Mouse (Mus musculus) Patski (cell line): ENCODE measurements around the gene Tmem189. TPM values are rescaled to one million over a fixed set of nuclear protein-coding genes. Genes with fewer than 3 reads are reported as not detected.

Experiments used
- ATAC-seq: fragments of 100-300 bp; one replicate; pipeline ENCODE4 v1.8.0; 2021
- CTCF ChIA-PET: fragments of 350-600 bp; sonication (Branson Sonifier 250); formaldehyde crosslinking; loops from one replicate; lab custom pipeline; 2022; ENCODE audit warnings: inconsistent platforms; lab: Charles Lee
- POLR2A ChIA-PET: fragments of 350-600 bp; sonication (Branson Sonifier 250); formaldehyde crosslinking; loops from one replicate; lab custom pipeline; 2022; ENCODE audit warnings: antibody characterized with exemption, inconsistent platforms; lab: Charles Lee
- DNase-seq: peaks from one replicate; pipeline ENCODE4 v3.0.0-alpha.2; 2011; ENCODE audit warnings: low read depth, low spot score
- H3K27me3 ChIP-seq: fragments of 371-371 bp; one replicate; pipeline ENCODE4 v1.5.1; 2021
- CTCF ChIP-seq: fragments of 100-300 bp; IDR thresholded peaks from one replicate; pipeline ENCODE4 v1.5.1; 2021
- in situ Hi-C: fragments of 300-500 bp; cut with MboI; formaldehyde crosslinking; loops from 3 replicates; pipeline ENCODE4 v1.11.1; 2018; ENCODE audit warnings: low pct_unique_long_range_greater_than_20kb, mixed read lengths
- polyA plus RNA-seq: library from polyadenylated mRNA; unstranded; gene quantifications from one replicate; pipeline ENCODE4 v1.2.3, GENCODE M21; 2021

The Tmem189 gene
- polyA plus RNA-seq, 1 experiment from 2014 or later, result 36.1 TPM

DNA sequence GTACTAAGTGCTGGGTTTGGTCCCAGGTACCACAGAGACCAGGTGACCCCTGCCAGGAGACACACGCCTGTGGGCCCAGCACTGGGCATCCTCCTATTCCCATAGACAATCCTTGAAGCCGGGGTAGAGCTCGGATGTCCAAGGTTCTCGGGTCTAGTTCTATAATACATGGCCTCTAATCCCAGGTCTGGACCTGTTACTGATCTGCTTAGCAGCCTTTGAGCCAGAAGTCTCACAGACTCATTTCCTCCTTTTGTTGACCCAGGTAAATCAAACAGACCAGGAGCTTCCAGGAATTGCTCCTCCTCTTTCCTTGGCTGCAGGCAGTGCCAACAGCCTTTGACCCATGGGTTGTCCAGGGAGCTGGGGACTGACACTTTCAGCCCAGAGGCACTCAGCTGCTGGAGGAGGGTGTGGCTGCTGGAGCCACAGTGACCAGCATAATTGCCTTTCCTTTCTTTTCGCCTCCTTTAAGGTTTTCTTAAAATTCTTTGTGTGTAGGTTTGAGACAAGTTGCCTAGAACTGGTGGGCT, 18.5 kb downstream of the Tmem189 start:
- DNase-seq, result no peak
- ChIA-PET CTCF (interaction anchor here (1.0 to 1.3 kb wide), 2 partner anchors 8 to 9 kb away, joined by 3 to 4 read pairs; no protein-coding TSS in a partner anchor), POLR2A (no interaction called here)
- no peaks in the 10 kb centered on the region for H3K27me3 ChIP-seq
- ATAC-seq, result no peak
- in situ Hi-C loops, result loop anchor here (5.0 kb wide), 1 partner anchor 139 kb away; no protein-coding TSS in a partner anchor
- TF ChIP-seq CTCF, result no peak

DNA sequence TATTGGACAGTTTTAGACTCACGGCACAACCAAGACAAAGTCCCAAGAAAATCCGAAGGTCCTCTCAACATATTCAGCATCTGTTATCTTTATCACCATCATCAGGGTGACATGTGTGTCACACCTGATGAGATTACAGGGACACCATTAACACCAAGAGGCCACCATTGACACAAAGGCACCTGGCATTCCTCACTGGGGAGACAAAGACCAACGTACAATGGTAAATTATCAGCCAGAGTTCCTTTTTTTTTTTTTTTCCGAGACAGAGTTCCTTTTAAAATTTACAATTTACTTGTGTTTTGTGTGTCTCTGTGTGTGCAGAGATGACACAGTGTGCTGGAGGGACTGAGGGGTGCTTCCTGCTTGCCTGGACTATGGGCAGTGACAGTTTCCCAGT, 20.2 kb downstream of the Tmem189 start:
- no peaks in the 10 kb centered on the region for H3K27me3 ChIP-seq
- DNase-seq (no peak), ATAC-seq (no peak)
- in situ Hi-C loops, result no loop called here
- POLR2A ChIA-PET, result no interaction called here
- no peak for TF ChIP-seq CTCF
- CTCF ChIA-PET, result no interaction called here

DNA sequence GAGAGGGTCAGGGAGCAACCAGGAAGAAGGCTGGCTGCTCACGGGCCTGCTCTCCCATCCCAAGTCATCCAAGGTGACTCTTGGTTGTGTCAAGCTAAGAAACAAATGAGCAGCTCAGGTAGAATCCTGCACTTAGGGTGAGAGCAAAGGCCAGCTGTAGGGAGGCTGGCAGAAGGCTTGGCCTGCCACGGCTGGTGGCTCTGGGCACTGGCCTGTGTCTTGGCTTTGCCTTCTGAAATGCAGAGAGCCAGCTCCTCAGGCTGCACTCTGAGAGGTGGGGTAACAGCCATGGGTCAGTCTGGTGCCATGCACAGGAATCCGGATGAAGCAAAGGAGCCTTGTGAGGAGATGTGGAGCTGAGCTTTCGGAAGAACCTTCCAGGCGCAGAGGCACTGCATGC, 21.2 kb downstream of the Tmem189 start:
- H3K27me3 ChIP-seq, result no peaks in the 10 kb centered on the region
- CTCF ChIA-PET, result no interaction called here
- ATAC-seq (no peak), DNase-seq (no peak)
- in situ Hi-C loops, result no loop called here
- TF ChIP-seq CTCF, result no peak
- POLR2A ChIA-PET, result no interaction called here

DNA sequence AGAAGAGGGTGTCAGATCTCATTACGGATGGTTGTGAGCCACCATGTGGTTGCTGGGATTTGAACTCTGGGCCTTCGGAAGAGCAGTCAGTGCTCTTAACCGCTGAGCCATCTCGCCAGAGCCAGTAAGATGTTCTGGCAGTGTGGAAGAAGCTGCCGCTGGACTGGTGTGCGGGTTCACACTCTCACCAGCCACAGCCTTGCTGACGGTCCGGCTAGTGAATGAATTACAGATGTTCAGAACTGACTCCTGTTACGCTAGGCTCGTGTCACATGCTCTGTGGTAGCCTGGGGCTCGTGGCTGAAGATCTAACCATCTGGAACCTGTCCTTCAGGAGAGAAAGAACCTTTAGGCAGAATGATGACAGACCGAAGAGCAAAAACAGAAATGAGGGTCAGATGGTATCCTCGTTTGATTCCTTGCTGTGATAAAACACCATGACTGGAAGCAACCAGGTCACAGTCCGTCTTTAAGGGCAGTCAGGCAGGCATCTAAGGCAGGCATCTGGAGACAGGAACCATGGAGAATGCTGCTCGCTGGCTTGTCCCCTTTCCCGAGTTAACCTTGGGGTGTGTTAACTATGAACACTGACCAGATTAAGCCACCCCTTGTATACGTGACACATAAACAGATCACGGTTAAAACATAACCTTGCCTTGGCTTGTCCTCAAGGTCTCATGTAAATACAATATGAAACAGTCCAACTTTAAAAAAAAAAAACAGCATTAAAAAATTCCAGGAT, 23.5 kb downstream of the Tmem189 start:
- POLR2A ChIA-PET, result interaction anchor here (0.7 kb wide), 2 partner anchors 23 to 175 kb away, joined by 3 to 5 read pairs; no protein-coding TSS in a partner anchor
- CTCF ChIA-PET, result no interaction called here
- no peak for TF ChIP-seq CTCF
- ATAC-seq (no peak), DNase-seq (no peak)
- in situ Hi-C loops, result no loop called here
- H3K27me3 ChIP-seq, result no peaks in the 10 kb centered on the region

DNA sequence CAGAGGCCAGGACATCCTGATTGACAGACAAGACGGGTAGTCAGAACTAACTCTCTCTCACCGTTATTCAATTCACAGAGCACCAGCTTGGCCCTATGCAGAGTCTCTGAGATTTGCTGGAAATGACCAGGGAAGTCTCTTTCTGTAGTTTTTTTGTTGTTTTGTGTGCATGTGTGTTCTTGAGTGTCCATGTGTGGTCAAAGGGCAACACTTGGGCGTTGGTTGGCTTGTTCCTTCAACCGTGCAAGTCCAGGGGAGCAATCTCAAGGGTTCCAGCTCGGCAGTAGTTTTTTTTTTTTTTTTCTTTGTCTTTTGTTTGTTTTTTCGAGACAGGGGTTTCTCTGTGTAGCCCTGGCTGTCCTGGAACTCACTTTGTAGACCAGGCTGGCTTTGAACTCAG, 26.9 kb downstream of the Tmem189 start:
- no peak for ATAC-seq
- DNase-seq, result no peak
- in situ Hi-C loops, result no loop called here
- no peaks in the 10 kb centered on the region for H3K27me3 ChIP-seq
- TF ChIP-seq CTCF, result no peak
- POLR2A ChIA-PET, result interaction anchor here (2.0 kb wide), 1 partner anchor 31 kb away, joined by 6 read pairs; the partner anchor contains the start of gene Ube2v1
- CTCF ChIA-PET, result interaction anchor here (4.3 kb wide), 1 partner anchor 18 kb away, joined by 18 read pairs; no protein-coding TSS in a partner anchor

DNA sequence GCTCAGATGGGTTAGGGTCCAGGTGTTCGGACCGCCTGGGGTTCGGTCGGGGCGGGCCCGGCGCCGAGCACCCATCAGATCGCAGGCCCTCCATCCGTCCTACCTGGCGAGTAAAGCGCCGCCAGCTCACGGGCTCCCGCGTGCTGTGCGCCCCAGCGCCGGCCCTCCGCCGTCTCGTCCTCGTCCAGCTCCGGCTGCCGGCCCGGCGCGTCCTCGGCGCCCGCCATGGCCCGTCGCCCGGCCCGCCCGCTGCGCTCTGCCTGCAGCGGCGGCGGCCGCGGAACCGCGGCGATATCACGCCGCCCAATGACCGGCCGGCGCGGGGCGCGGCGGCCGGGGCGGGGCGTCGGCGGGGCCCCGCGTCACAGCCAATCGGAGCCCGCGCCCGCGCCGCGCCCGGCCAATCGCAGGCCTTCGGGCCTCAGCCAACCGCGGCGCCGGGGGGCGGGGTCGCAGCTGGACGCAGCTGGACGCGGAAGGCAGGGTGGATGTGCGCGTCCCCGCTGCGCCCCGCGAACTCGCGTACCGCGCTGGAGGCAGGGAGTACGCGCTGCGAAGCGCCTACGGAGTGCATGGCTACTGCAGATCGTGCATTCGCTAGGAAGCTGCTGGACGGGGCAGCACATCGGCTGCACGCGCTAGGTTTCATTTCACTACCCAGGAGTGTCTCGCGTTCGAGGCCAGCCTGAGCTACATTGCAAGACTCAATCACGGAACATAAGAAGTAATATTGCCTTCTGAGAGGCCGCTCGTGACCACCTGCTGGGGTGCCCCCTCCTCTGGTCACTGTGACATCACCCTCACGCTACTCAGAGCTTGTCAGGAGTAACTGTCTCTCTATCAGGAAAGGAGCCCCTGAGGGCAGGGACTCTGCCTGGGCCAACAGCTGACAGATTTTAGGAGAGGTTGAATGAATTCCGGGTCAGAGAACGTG, 28.1 kb downstream of the Tmem189 start, which contains the start of gene Gm20431:
Gene Gm20431, minus strand, starts transcription at position 227 of the 934 bp plus-strand sequence.
- CTCF ChIA-PET, result interaction anchor here (1.3 to 4.3 kb wide), 2 partner anchors 19 to 21 kb away, joined by 3 to 18 read pairs; no protein-coding TSS in a partner anchor

DNA sequence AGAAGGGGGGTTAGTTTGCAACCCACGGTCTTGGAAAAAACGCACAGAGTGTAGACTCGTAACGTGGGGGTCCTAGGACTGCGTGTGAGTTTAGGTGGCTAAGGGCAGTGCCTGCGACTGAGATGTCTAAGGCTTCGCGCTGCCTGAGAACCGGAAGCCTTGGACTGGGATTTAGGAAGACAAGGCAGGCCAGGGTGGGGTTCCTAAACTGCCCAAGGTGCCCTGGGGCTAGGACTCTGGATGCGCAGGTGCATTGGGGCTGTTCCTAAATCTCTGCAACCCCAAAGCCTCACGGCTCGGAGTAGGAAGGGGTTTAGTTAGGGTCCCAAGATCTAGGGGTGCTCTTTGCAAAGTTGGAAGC, 29.0 kb downstream of the Tmem189 start:
- in situ Hi-C loops, result no loop called here
- no peak for DNase-seq
- ChIA-PET POLR2A (interaction anchor here (2.0 kb wide), 1 partner anchor 29 kb away, joined by 6 read pairs; the partner anchor contains the start of gene Ube2v1), CTCF (interaction anchor here (4.3 kb wide), 1 partner anchor 20 kb away, joined by 18 read pairs; no protein-coding TSS in a partner anchor)
- no peaks in the 10 kb centered on the region for H3K27me3 ChIP-seq
- no peak for ATAC-seq
- TF ChIP-seq CTCF, result no peak

More for the DNA sequence above, 28.1 kb downstream of the Tmem189 start, which contains the start of gene Gm20431:
- no peaks in the 10 kb centered on the region for H3K27me3 ChIP-seq
- peak; percentile 92 for ATAC-seq
- POLR2A ChIA-PET, result interaction anchor here (2.0 kb wide), 1 partner anchor 30 kb away, joined by 6 read pairs; the partner anchor contains the start of gene Ube2v1
- no peak for TF ChIP-seq CTCF
- DNase-seq, result no peak
- in situ Hi-C loops, result no loop called here

DNA sequence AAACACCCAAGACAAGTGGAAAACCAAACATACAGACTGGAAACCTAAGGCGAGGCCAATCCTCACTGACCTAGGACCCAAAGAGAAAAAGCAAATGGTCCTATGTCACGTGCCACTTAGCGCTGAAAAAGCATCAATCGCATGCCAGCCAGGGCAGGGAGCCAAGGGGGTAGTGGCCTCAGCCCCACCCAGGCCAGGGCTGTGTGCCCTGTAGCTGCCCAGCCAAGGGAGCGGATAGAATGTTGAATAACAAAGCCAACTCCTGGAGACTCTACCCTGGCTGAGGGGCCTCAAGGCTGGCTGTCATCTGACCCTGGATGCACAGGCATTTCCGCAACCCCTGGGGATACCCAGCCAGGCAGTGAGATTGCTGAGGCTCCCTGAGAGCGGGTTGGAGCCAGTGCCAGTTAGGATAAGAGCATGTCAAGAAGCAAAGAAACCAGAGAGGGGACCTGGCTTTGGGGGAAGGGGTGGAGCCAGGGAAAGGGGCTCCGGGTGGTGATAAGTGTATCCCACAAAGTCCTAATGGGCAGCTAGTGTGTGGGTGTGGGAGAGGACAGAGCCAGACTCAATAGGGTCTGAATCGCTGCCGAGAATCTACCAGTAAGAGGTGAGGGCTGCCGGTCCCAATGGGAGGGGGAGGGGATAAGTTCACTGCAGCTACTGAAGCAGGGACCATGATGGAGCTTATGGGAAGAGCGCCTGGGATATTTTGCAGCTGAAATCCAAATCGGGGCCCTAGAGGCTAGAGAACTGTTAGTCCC, 29.6 kb downstream of the Tmem189 start:
- no peak for DNase-seq
- TF ChIP-seq CTCF, result no peak
- ChIA-PET CTCF (interaction anchor here (4.3 kb wide), 1 partner anchor 20 kb away, joined by 18 read pairs; no protein-coding TSS in a partner anchor), POLR2A (no interaction called here)
- in situ Hi-C loops, result no loop called here
- no peaks in the 10 kb centered on the region for H3K27me3 ChIP-seq
- no peak for ATAC-seq

DNA sequence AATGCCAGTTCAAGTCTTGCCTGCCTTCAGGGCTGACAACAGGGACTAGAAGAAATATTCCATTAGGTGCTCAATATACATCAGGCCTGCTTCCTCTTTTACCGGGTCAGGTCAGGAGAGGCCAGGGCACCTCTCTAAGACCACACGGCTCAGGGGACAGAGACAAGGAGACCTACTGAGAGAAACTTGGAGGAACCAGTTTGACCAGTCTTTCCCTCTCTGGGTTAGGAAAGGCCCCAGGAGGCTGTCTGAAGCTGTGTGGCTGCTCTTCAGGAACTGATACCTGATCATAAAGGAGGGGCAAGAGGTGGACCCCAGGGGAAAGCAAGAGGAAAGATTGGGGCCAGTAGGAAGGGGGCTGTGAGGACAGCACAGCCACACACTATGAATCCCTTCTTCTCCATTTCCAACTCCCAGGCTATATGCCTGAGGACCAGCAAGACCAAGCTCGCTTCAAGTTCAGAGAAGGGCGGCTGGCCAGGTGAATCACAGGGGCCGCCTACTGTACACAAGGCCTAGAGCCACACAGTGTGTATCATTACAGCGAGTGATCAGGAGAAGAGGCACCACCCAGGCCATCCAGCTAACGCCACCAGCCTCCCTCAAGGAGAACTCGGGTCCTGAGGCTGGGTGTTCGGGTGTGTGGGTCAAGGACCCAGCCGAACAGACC, 30.3 kb downstream of the Tmem189 start:
- DNase-seq, result no peak
- H3K27me3 ChIP-seq, result no peaks in the 10 kb centered on the region
- no peak for ATAC-seq
- no peak for TF ChIP-seq CTCF
- ChIA-PET POLR2A (no interaction called here), CTCF (no interaction called here)
- in situ Hi-C loops, result no loop called here
